15 mouse cellular contexts compared by ENCODE assay signal in the genomic region with DNA sequence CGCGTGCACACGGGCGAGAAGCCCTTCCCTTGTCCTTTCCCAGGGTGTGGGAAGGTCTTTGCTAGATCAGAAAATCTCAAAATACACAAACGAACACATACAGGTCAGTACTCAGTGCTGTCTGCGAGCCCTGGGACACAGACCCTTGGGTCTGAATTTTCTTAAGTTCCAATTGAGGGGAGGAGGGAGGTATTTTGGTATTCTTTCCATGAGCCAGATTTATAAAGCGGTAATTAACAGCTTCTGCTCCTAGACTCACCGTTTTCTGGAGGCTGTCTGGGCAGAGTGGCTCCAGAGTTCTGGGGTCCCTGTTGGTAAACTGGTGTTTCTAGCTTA. TPM values are rescaled to one million over a fixed set of nuclear protein-coding genes. Genes with fewer than 3 reads are reported as not detected.
A peak's percentile ranks its signal among the peaks of the same experiment; 100 is the strongest.
DNase-seq lines count a peak whose midpoint lies in the region; ATAC-seq and TF ChIP-seq lines count a peak whose summit lies in the region.
"Had no signal": no experiment of that assay in that cellular context is flagged by ENCODE, and none has a peak within 500 bp of the region (broad histone marks: within the 10 kb centered on the region; RNA-seq: fewer than 3 reads in every experiment).

No protein-coding gene starts in this region.

- peak overlapping the region; percentile 29; the same call in 1 of the 2 replicates for H3K4me2 ChIP-seq in embryonic facial prominence, embryonic 12.5 days (replicated peaks)
- H3K4me2 ChIP-seq in hindbrain, embryonic 11.5 days (replicated peaks; ENCODE audit: low read depth, low read length): peak overlapping the region; percentile 87
- peak overlapping the region; percentile 59 for H3K4me2 ChIP-seq in midbrain, embryonic 14.5 days (ENCODE audit: low read length)
- H3K4me2 ChIP-seq: lung, embryonic 14.5 days had no signal

- ATAC-seq in embryonic facial prominence, embryonic 12.5 days (ENCODE audit: insufficient number of reproducible peaks, insufficient read depth, low FRiP score, low TSS enrichment): no peak
- no peak for ATAC-seq in hindbrain, embryonic 11.5 days (ENCODE audit: low FRiP score)
- ATAC-seq in midbrain, embryonic 14.5 days (ENCODE audit: low FRiP score, low TSS enrichment): no peak

- H3K27me3 ChIP-seq in embryonic facial prominence, embryonic 12.5 days: peaks cover 95% of the 10 kb centered on the region
- peaks cover 74% of the 10 kb centered on the region for H3K27me3 ChIP-seq in hindbrain, embryonic 11.5 days (ENCODE audit: control insufficient read depth, insufficient read depth, low read length)
- H3K27me3 ChIP-seq in midbrain, embryonic 14.5 days (ENCODE audit: control insufficient read depth, insufficient read depth, low read length): peaks cover 70% of the 10 kb centered on the region

- TF ChIP-seq POLR2A in brain, embryonic 14.5 days (IDR thresholded peaks at IDR 0.05; ENCODE audit: borderline replicate concordance, extremely low read depth, insufficient read depth, insufficient read length, poor library complexity, severe bottlenecking): no peak

- peaks cover 7% of the 10 kb centered on the region; the same call in 1 of the 2 replicates for H3K4me1 ChIP-seq in embryonic facial prominence, embryonic 12.5 days
- no peaks in the 10 kb centered on the region; the same call in 1 of the 2 replicates for H3K4me1 ChIP-seq in hindbrain, embryonic 11.5 days (replicated peaks; ENCODE audit: control insufficient read depth, insufficient read depth, low read length)
- H3K4me1 ChIP-seq in midbrain, embryonic 14.5 days (ENCODE audit: control insufficient read depth, insufficient read depth, low read length): 0 out of 2 replicates have a peak, but pooled peaks cover 6% of the 10 kb centered on the region

- H3K9me3 ChIP-seq in embryonic facial prominence, embryonic 12.5 days: no peaks in the 10 kb centered on the region
- H3K9me3 ChIP-seq in hindbrain, embryonic 11.5 days (ENCODE audit: control insufficient read depth, low read length): no peaks in the 10 kb centered on the region
- H3K9me3 ChIP-seq in midbrain, embryonic 14.5 days (ENCODE audit: control insufficient read depth, low read length): no peaks in the 10 kb centered on the region
- H3K9me3 ChIP-seq: heart, embryonic 13.5 days had no signal

- peak overlapping the region; percentile 14; the same call in 1 of the 2 replicates for H3K4me3 ChIP-seq in embryonic facial prominence, embryonic 12.5 days
- peak overlapping the region; percentile 57 for H3K4me3 ChIP-seq in hindbrain, embryonic 11.5 days (ENCODE audit: low read depth, low read length)
- H3K4me3 ChIP-seq in midbrain, embryonic 14.5 days (replicated peaks; ENCODE audit: low read depth, low read length): peak overlapping the region; percentile 45
- H3K4me3 ChIP-seq: heart, embryonic 13.5 days had no signal

- TF ChIP-seq CTCF in brain, embryonic 14.5 days (IDR thresholded peaks at IDR 0.05; ENCODE audit: borderline replicate concordance, extremely low read depth, insufficient read depth, insufficient read length): no peak

- under 1% methylated on average over 8 of the region's 8 CpGs for WGBS in embryonic facial prominence, embryonic 12.5 days
- 3% methylated on average over 8 of the region's 8 CpGs for WGBS in hindbrain, embryonic 11.5 days
- 7% methylated on average over 8 of the region's 8 CpGs for WGBS in midbrain, embryonic 14.5 days

- H3K36me3 ChIP-seq in embryonic facial prominence, embryonic 12.5 days: no peaks in the 10 kb centered on the region
- H3K36me3 ChIP-seq in hindbrain, embryonic 11.5 days (ENCODE audit: control insufficient read depth, insufficient read depth, low read length): no peaks in the 10 kb centered on the region
- H3K36me3 ChIP-seq in midbrain, embryonic 14.5 days (ENCODE audit: control insufficient read depth, insufficient read depth, low read length): no peaks in the 10 kb centered on the region
- H3K36me3 ChIP-seq: heart, embryonic 13.5 days had no signal

- DNase-seq in brain, embryonic 14.5 days (ENCODE audit: low read depth): peak; percentile 60
- peak; percentile 62 for DNase-seq in hindbrain, embryonic 11.5 days (ENCODE audit: low spot score)
- DNase-seq in midbrain, embryonic 14.5 days: no peak
- no peak for DNase-seq in spleen, postnatal 14 days (ENCODE audit: low spot score in 2 of 2)
- no peak for DNase-seq in left cerebral cortex, adult 8-10 months (ENCODE audit: low spot score in 2 of 2)
- no peak for DNase-seq in frontal cortex, postnatal 10 days (ENCODE audit: low spot score in 2 of 2)
- DNase-seq in testis, postnatal 14 days (ENCODE audit: low spot score): no peak
- DNase-seq: kidney, postnatal 10 days; lung, embryonic 14.5 days; right cerebral cortex, postnatal 14 days; thymus, postnatal 25 days had no signal

- H3K9ac ChIP-seq in embryonic facial prominence, embryonic 12.5 days: no peak overlapping the region
- peak overlapping the region; percentile 89 for H3K9ac ChIP-seq in hindbrain, embryonic 11.5 days (ENCODE audit: low read depth, low read length)
- peak overlapping the region; percentile 65 for H3K9ac ChIP-seq in midbrain, embryonic 14.5 days (replicated peaks; ENCODE audit: low read length)
- H3K9ac ChIP-seq: heart, embryonic 13.5 days; lung, embryonic 14.5 days had no signal

- H3K27ac ChIP-seq in embryonic facial prominence, embryonic 12.5 days: no peak overlapping the region
- H3K27ac ChIP-seq in hindbrain, embryonic 11.5 days (ENCODE audit: low read depth, low read length): peak overlapping the region; percentile 79
- H3K27ac ChIP-seq in midbrain, embryonic 14.5 days (replicated peaks; ENCODE audit: low read depth, low read length): peak overlapping the region; percentile 84
- H3K27ac ChIP-seq: heart, embryonic 13.5 days had no signal

RNA-seq across cellular contexts. Expression of a gene that starts 13.7 kb away (rescaled TPM):
- polyA plus RNA-seq in brain, embryonic 14.5 days (2012; rRNA removed): 576 and 642 TPM in 2 replicates
- polyA plus RNA-seq in embryonic facial prominence, embryonic 12.5 days (2016; fragmentation: Nextera tagmentation; extraction: Ambion mirVana): 2.1 TPM in 2 replicates
- 18.2 and 23.8 TPM in 2 replicates for polyA plus RNA-seq in hindbrain, embryonic 11.5 days (2014; fragmentation: Nextera tagmentation; extraction: Ambion mirVana)
- 17.8 and 18.5 TPM in 2 replicates for polyA plus RNA-seq in midbrain, embryonic 14.5 days (2014; fragmentation: Nextera tagmentation; extraction: Ambion mirVana)
- 10 to 100 TPM; 13.6 to 36.2 (median 24.1) TPM for total RNA-seq in left cerebral cortex, adult 8-10 months (2022)
- total RNA-seq: megakaryocyte, adult 5-6 weeks; MEL had no signal
- polyA plus RNA-seq: heart, embryonic 13.5 days; lung, embryonic 14.5 days had no signal

RNA-seq across cellular contexts. Expression of a gene that starts 17.1 kb away (rescaled TPM):
- polyA plus RNA-seq in brain, embryonic 14.5 days (2012; rRNA removed): 89.6 and 91.1 TPM in 2 replicates
- polyA plus RNA-seq in embryonic facial prominence, embryonic 12.5 days (2016; fragmentation: Nextera tagmentation; extraction: Ambion mirVana): 5.6 and 6.0 TPM in 2 replicates
- 32.8 and 36.5 TPM in 2 replicates for polyA plus RNA-seq in hindbrain, embryonic 11.5 days (2014; fragmentation: Nextera tagmentation; extraction: Ambion mirVana)
- polyA plus RNA-seq in midbrain, embryonic 14.5 days (2014; fragmentation: Nextera tagmentation; extraction: Ambion mirVana): 32.4 and 49.1 TPM in 2 replicates
- 1 to 10 TPM; 3.2 to 8.1 (median 5.6) TPM for total RNA-seq in left cerebral cortex, adult 8-10 months (2022)
- total RNA-seq: megakaryocyte, adult 5-6 weeks; MEL had no signal
- polyA plus RNA-seq: heart, embryonic 13.5 days; lung, embryonic 14.5 days had no signal

Comparison
In these comparisons a context has a peak if more than half of its experiments do, and no peak if none do; other contexts are left out.
1. DNase-seq: peak in brain, embryonic 14.5 days (single experiment) and hindbrain, embryonic 11.5 days (single experiment); none in midbrain, embryonic 14.5 days (single experiment), spleen, postnatal 14 days (0 of 2), left cerebral cortex, adult 8-10 months (0 of 2), frontal cortex, postnatal 10 days (0 of 2) and testis, postnatal 14 days (single experiment).
2. H3K4me2 ChIP-seq: peak in every context shown above with its lines; median percentile 87 in hindbrain, embryonic 11.5 days; 59 in midbrain, embryonic 14.5 days; 29 in embryonic facial prominence, embryonic 12.5 days.
3. RNA of a gene that starts 13.7 kb away (polyA plus RNA-seq): 576 to 642 TPM in brain, embryonic 14.5 days; 18.2 to 23.8 TPM in hindbrain, embryonic 11.5 days, 17.8 to 18.5 TPM in midbrain, embryonic 14.5 days and 2.1 TPM in embryonic facial prominence, embryonic 12.5 days; every median in the first group is over 10 times any median in the second.
4. Peak in every context shown above with its lines, with median percentiles within 50 percentile points of each other: H3K4me3 ChIP-seq.